Mouse (Mus musculus): ENCODE data around the gene 4921536K21Rik. TPM values are rescaled to one million over a fixed set of nuclear protein-coding genes. Genes with fewer than 3 reads are reported as not detected.

The 4921536K21Rik gene
- polyA plus RNA-seq, 1 experiment from 2014 or later: 0.21 TPM

- no peaks in the 10 kb centered on the region for H3K9me3 ChIP-seq (replicated peaks; ENCODE audit: control insufficient read depth, low read length)
- no peak overlapping the region for H3K9ac ChIP-seq (replicated peaks; ENCODE audit: low read length)
- H3K36me3 ChIP-seq (replicated peaks; ENCODE audit: control insufficient read depth, insufficient read depth, low read depth, low read length): no peaks in the 10 kb centered on the region
- peak overlapping the region; percentile 53 for H3K4me3 ChIP-seq (ENCODE audit: low read depth, low read length)
- H3K27me3 ChIP-seq (ENCODE audit: control insufficient read depth, insufficient read depth, low read length): no peaks in the 10 kb centered on the region
- H3K4me1 ChIP-seq (ENCODE audit: control insufficient read depth, insufficient read depth, low read length): no peaks in the 10 kb centered on the region
- WGBS: 31% methylated on average over 6 of the region's 6 CpGs
- H3K27ac ChIP-seq (replicated peaks; ENCODE audit: low read depth, low read length): no peak overlapping the region
- ATAC-seq (replicated peaks; ENCODE audit: insufficient number of reproducible peaks, low FRiP score, low TSS enrichment, low read depth) (no peak), DNase-seq (ENCODE audit: low spot score) (no peak)
- peak overlapping the region; percentile 52 for H3K4me2 ChIP-seq (ENCODE audit: low read depth, low read length)
Observed at GRCm38 (mm10) chr11:3930931-3931330, 36.0 kb upstream of the 4921536K21Rik start.

DNA sequence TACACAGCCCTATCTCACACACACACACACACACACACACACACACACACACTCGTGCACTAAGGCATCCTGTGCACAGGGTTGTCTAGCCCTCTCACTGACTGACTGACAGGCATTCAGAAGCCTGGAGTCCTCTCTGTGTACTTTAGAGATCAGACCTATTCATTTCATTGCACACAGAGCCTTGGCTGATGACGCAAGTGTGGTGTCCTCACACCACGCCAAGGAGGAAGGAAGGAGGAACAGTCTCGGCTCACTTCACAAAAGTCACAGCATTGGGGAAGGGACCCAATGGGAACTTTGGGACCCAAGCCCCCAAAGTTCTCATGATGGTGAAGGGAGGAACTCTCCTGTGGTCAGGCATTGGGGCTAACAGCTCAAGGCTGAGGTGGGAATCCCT is 35.1 kb upstream of the 4921536K21Rik start:
- no peaks in the 10 kb centered on the region for H3K27me3 ChIP-seq (ENCODE audit: control insufficient read depth, insufficient read depth, low read length)
- no peak overlapping the region for H3K4me2 ChIP-seq (ENCODE audit: low read depth, low read length)
- no peak overlapping the region for H3K4me3 ChIP-seq (ENCODE audit: low read depth, low read length)
- no peak overlapping the region for H3K9ac ChIP-seq (replicated peaks; ENCODE audit: low read length)
- H3K36me3 ChIP-seq (replicated peaks; ENCODE audit: control insufficient read depth, insufficient read depth, low read depth, low read length): no peaks in the 10 kb centered on the region
- WGBS: 86% methylated on average over 4 of the region's 4 CpGs
- no peak overlapping the region for H3K27ac ChIP-seq (replicated peaks; ENCODE audit: low read depth, low read length)
- H3K9me3 ChIP-seq (replicated peaks; ENCODE audit: control insufficient read depth, low read length): no peaks in the 10 kb centered on the region
- no peak for ATAC-seq (replicated peaks; ENCODE audit: insufficient number of reproducible peaks, low FRiP score, low TSS enrichment, low read depth)
- no peak for DNase-seq (ENCODE audit: low spot score)
- no peaks in the 10 kb centered on the region for H3K4me1 ChIP-seq (ENCODE audit: control insufficient read depth, insufficient read depth, low read length)

DNA sequence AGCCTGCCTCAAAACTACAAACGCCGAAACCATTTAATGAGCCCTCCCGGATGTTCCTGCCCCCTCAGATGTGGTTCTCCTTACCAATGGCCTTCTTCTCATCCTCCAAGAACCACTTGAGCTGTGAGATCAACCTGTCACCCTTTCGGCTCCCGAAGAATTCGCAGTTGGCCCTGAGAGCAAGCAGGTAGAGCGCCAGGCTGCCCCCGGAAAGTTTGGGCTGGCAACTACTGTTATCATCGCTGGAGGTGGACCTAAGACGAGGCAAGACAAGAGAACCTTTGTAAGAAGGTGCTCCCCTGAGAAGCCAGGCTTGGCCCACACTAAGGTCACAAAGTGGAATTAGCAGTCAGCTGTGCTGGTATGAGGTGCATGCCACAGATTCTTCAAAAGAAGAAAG is 31.0 kb upstream of the 4921536K21Rik start:
- no peak overlapping the region for H3K9ac ChIP-seq (replicated peaks; ENCODE audit: low read length)
- WGBS: 92% methylated on average over 10 of the region's 10 CpGs
- H3K4me3 ChIP-seq (ENCODE audit: low read depth, low read length): no peak overlapping the region
- no peak for ATAC-seq (replicated peaks; ENCODE audit: insufficient number of reproducible peaks, low FRiP score, low TSS enrichment, low read depth)
- H3K27ac ChIP-seq (replicated peaks; ENCODE audit: low read depth, low read length): no peak overlapping the region
- no peaks in the 10 kb centered on the region for H3K4me1 ChIP-seq (ENCODE audit: control insufficient read depth, insufficient read depth, low read length)
- no peaks in the 10 kb centered on the region for H3K27me3 ChIP-seq (ENCODE audit: control insufficient read depth, insufficient read depth, low read length)
- no peaks in the 10 kb centered on the region for H3K36me3 ChIP-seq (replicated peaks; ENCODE audit: control insufficient read depth, insufficient read depth, low read depth, low read length)
- H3K4me2 ChIP-seq (ENCODE audit: low read depth, low read length): no peak overlapping the region
- no peaks in the 10 kb centered on the region for H3K9me3 ChIP-seq (replicated peaks; ENCODE audit: control insufficient read depth, low read length)
- DNase-seq (ENCODE audit: low spot score): no peak

GRCm38 (mm10) chr11:3922731-3923130 is 27.8 kb upstream of the 4921536K21Rik start:
- Histone ChIP-seq H3K4me1 (ENCODE audit: control insufficient read depth, insufficient read depth, low read length) (no peaks in the 10 kb centered on the region), H3K4me3 (ENCODE audit: low read depth, low read length) (no peak overlapping the region), H3K27ac (replicated peaks; ENCODE audit: low read depth, low read length) (no peak overlapping the region), H3K9me3 (replicated peaks; ENCODE audit: control insufficient read depth, low read length) (no peaks in the 10 kb centered on the region), H3K36me3 (replicated peaks; ENCODE audit: control insufficient read depth, insufficient read depth, low read depth, low read length) (no peaks in the 10 kb centered on the region), H3K9ac (replicated peaks; ENCODE audit: low read length) (no peak overlapping the region), H3K4me2 (ENCODE audit: low read depth, low read length) (no peak overlapping the region), H3K27me3 (ENCODE audit: control insufficient read depth, insufficient read depth, low read length) (no peaks in the 10 kb centered on the region)
- ATAC-seq (replicated peaks; ENCODE audit: insufficient number of reproducible peaks, low FRiP score, low TSS enrichment, low read depth) (no peak), DNase-seq (ENCODE audit: low spot score) (no peak)
- 94% methylated on average over 6 of the region's 6 CpGs for WGBS

DNA sequence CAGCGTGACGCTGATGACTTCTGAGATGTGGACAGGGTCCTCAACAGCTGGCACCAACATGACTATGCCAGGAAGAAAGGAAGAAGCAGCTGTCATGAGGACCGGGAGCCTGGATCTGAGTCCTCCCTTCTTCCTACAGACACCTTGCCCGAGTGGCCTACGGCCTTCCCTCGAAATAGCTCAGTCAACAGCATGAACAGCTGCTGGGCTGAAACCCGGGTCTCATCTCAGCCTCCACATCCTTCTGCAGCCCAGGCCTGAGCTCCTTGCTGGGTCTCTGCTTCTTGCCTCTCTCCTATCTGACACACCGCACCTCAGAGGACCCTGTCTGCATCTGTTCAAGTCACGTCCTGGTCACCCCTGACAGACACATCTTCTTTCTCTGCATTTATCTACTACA is 27.2 kb upstream of the 4921536K21Rik start:
- no peaks in the 10 kb centered on the region for H3K36me3 ChIP-seq (replicated peaks; ENCODE audit: control insufficient read depth, insufficient read depth, low read depth, low read length)
- H3K4me1 ChIP-seq (ENCODE audit: control insufficient read depth, insufficient read depth, low read length): no peaks in the 10 kb centered on the region
- H3K27me3 ChIP-seq (ENCODE audit: control insufficient read depth, insufficient read depth, low read length): no peaks in the 10 kb centered on the region
- H3K27ac ChIP-seq (replicated peaks; ENCODE audit: low read depth, low read length): no peak overlapping the region
- H3K9ac ChIP-seq (replicated peaks; ENCODE audit: low read length): no peak overlapping the region
- no peak for ATAC-seq (replicated peaks; ENCODE audit: insufficient number of reproducible peaks, low FRiP score, low TSS enrichment, low read depth)
- DNase-seq (ENCODE audit: low spot score): no peak
- H3K4me2 ChIP-seq (ENCODE audit: low read depth, low read length): no peak overlapping the region
- 94% methylated on average over 7 of the region's 9 CpGs for WGBS
- no peaks in the 10 kb centered on the region for H3K9me3 ChIP-seq (replicated peaks; ENCODE audit: control insufficient read depth, low read length)
- no peak overlapping the region for H3K4me3 ChIP-seq (ENCODE audit: low read depth, low read length)

DNA sequence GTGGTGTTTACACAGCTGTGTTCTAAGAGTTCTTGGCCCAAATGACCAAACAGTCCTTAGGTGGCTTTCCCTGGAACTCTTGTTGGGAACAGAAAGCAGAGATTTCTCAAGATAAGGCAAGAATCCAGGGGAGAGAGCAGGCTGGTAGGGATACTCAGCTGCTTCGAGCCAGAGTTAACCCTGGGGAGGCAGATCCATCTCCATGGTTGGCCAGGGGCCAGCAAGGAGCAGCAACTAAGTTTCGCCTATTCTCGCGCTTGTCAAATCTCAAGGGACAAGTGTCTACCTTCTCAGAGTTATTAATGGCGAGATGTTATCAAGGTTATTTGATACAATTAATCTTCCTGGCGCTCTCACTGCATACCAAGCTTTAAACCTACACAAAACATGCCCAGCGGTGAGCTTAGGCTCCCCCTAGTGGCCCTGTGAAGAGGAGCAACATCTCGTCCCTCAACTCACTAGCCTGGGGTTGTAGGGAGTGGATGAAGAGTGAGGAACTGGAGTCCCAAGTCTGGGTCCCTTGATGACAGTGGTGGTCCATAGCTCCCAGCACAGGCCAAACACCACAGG is 26.5 kb upstream of the 4921536K21Rik start:
- Histone ChIP-seq H3K9me3 (replicated peaks; ENCODE audit: control insufficient read depth, low read length) (no peaks in the 10 kb centered on the region), H3K36me3 (replicated peaks; ENCODE audit: control insufficient read depth, insufficient read depth, low read depth, low read length) (no peaks in the 10 kb centered on the region), H3K9ac (replicated peaks; ENCODE audit: low read length) (no peak overlapping the region), H3K4me1 (ENCODE audit: control insufficient read depth, insufficient read depth, low read length) (no peaks in the 10 kb centered on the region), H3K27ac (replicated peaks; ENCODE audit: low read depth, low read length) (no peak overlapping the region), H3K4me3 (ENCODE audit: low read depth, low read length) (no peak overlapping the region), H3K27me3 (ENCODE audit: control insufficient read depth, insufficient read depth, low read length) (no peaks in the 10 kb centered on the region), H3K4me2 (ENCODE audit: low read depth, low read length) (no peak overlapping the region)
- ATAC-seq (replicated peaks; ENCODE audit: insufficient number of reproducible peaks, low FRiP score, low TSS enrichment, low read depth) (no peak), DNase-seq (ENCODE audit: low spot score) (peak; percentile 71)
- WGBS: 32% methylated on average over 8 of the region's 8 CpGs

DNA sequence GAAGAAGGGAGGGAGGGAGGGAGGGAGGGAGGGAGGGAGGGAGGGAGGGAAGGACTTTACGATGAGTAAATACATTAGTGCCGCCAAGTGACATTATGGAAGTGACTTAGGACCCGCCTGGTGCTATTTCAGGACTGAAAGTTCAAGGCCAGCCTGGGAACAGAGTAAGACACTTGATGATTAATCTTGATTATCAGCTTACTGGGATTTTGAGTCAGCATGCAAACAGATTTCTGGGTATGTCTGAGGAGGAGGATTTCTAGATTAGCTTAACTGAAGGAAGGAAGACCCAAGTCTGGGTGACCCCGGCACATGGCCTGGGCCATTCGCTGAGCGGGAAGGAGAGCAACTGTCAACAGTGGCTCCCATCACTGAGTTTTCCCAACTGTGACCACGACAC is 25.6 kb upstream of the 4921536K21Rik start:
- ATAC-seq (replicated peaks; ENCODE audit: insufficient number of reproducible peaks, low FRiP score, low TSS enrichment, low read depth) (no peak), DNase-seq (ENCODE audit: low spot score) (no peak)
- H3K4me2 ChIP-seq (ENCODE audit: low read depth, low read length): no peak overlapping the region
- H3K27me3 ChIP-seq (ENCODE audit: control insufficient read depth, insufficient read depth, low read length): no peaks in the 10 kb centered on the region
- no peak overlapping the region for H3K27ac ChIP-seq (replicated peaks; ENCODE audit: low read depth, low read length)
- H3K4me1 ChIP-seq (ENCODE audit: control insufficient read depth, insufficient read depth, low read length): no peaks in the 10 kb centered on the region
- no peaks in the 10 kb centered on the region for H3K9me3 ChIP-seq (replicated peaks; ENCODE audit: control insufficient read depth, low read length)
- no peak overlapping the region for H3K4me3 ChIP-seq (ENCODE audit: low read depth, low read length)
- no peaks in the 10 kb centered on the region for H3K36me3 ChIP-seq (replicated peaks; ENCODE audit: control insufficient read depth, insufficient read depth, low read depth, low read length)
- 87% methylated on average over 7 of the region's 7 CpGs for WGBS
- no peak overlapping the region for H3K9ac ChIP-seq (replicated peaks; ENCODE audit: low read length)

- Histone ChIP-seq H3K4me3 (ENCODE audit: low read depth, low read length) (no peak overlapping the region), H3K9ac (replicated peaks; ENCODE audit: low read length) (no peak overlapping the region), H3K36me3 (replicated peaks; ENCODE audit: control insufficient read depth, insufficient read depth, low read depth, low read length) (no peaks in the 10 kb centered on the region), H3K27ac (replicated peaks; ENCODE audit: low read depth, low read length) (no peak overlapping the region), H3K4me2 (ENCODE audit: low read depth, low read length) (no peak overlapping the region), H3K4me1 (ENCODE audit: control insufficient read depth, insufficient read depth, low read length) (no peaks in the 10 kb centered on the region), H3K27me3 (ENCODE audit: control insufficient read depth, insufficient read depth, low read length) (no peaks in the 10 kb centered on the region), H3K9me3 (replicated peaks; ENCODE audit: control insufficient read depth, low read length) (no peaks in the 10 kb centered on the region)
- DNase-seq (ENCODE audit: low spot score) (peak; percentile 33), ATAC-seq (replicated peaks; ENCODE audit: insufficient number of reproducible peaks, low FRiP score, low TSS enrichment, low read depth) (no peak)
- 67% methylated on average over 1 of the region's 1 CpGs for WGBS
Observed at GRCm38 (mm10) chr11:3918738-3919137, 23.8 kb upstream of the 4921536K21Rik start.

Measured in embryonic facial prominence, embryonic 11.5 days (tissue).